Mouse (Mus musculus): ENCODE results near the gene Sp9.
A peak's percentile ranks its signal among the peaks of the same experiment; 100 is the strongest.

The Sp9 gene

GRCm38 (mm10) chr2:73274119-73274920 is 2.6 kb downstream of the Sp9 start:
- peak; percentile 70 for DNase-seq (ENCODE audit: low spot score)

GRCm38 (mm10) chr2:73275261-73276040 is 3.7 kb downstream of the Sp9 start:
- DNase-seq (ENCODE audit: low spot score): no peak

- peak; percentile 9 for DNase-seq (ENCODE audit: low spot score)
Observed at GRCm38 (mm10) chr2:73276141-73276571, 4.4 kb downstream of the Sp9 start.

- peak; percentile 44 for DNase-seq (ENCODE audit: low spot score)
Observed at GRCm38 (mm10) chr2:73277021-73277708, 5.4 kb downstream of the Sp9 start.

- DNase-seq (ENCODE audit: low spot score): peak; percentile 8
Observed at GRCm38 (mm10) chr2:73277709-73278075, 6.0 kb downstream of the Sp9 start.

DNA sequence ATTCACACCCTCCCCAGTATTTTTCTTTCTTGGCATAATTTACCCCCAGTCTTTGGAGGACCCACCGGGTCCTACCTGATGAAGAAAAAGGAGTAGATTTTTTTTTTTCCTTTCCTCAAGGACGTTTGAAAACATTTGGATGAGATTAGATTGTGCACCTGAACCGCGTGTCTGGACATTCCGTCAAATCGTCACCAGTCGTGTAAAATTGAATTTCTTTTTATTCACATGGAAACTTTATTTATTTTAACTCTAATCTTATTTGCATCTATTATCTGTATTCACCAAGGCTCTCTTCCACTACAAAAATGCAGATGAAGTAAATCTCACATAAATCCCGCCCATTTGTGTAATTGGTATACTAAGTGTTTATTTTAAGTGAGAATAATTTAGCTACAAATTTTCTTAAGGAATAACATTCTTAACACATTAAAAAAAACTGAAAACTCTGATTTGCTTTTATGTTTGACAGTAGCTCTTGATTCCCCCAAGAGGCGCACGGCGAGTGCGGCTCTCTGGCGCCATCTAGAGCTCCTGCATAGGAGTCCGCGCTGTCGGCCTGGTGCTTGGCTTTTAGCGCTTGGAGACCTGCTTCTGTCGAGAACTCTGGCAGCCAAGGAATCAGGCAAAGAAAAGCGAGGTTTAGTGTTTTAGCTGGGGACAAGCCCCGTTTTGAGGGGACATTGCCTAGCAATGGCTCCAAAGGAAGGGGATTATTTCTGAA is 6.6 kb downstream of the Sp9 start:
- peak; percentile 81 for DNase-seq (ENCODE audit: low spot score)

DNA sequence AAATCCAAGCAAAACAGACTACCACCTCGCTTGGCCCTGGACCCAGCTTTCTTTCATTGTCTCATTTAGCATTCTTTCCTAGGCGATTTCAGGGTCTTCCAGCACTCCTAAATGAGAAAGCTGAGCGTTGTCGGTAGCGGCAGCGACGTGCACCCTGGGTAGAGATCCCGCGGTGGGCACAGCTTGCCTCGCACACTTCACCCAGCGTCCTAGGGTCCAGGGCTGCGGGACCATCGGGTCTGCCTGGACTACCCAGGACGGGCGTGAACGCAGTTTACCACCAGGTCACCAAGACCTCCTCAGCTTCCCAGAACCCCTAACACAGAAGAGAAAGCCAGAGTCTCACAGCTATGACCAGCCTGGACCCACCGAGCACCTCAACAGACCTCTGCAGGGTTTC is 7.1 kb downstream of the Sp9 start:
- DNase-seq (ENCODE audit: low spot score): no peak

DNA sequence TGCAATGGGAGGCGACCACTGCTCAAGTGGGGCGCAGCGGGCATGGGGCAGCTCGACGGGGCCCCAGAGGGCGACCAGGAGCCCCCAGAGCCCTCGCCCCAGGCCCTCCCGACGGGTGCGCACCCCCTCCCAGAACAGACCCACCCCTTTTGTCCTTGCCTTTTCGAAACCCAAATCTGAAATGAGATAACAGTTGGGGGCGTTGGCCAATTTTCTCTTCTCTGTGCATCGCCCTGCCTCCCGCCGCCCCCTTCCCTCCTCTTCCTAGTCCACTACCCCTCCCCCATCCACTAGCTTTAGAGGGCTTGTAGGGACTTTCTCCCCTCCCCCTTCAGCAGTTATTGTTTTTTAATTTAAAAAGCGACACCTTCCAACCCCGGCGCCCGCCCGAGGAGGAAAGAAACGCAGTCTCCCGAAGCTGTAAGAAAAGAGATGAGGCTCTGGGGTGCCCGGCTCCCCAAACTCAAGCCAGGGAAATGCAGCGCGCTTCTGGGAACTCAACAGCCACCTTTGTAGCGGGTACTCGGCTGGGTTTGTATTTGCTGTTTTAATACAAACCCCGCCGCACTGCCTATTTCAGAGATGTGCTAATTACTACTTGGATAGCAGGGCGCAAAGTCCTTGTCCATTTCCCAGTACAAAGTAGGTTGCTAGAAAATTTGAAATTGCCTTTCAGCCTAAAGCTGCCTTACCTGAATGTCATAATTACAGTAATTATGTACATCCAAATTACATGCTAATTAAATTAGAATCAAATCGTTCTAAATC is 7.7 kb downstream of the Sp9 start:
- DNase-seq (ENCODE audit: low spot score): no peak

DNA sequence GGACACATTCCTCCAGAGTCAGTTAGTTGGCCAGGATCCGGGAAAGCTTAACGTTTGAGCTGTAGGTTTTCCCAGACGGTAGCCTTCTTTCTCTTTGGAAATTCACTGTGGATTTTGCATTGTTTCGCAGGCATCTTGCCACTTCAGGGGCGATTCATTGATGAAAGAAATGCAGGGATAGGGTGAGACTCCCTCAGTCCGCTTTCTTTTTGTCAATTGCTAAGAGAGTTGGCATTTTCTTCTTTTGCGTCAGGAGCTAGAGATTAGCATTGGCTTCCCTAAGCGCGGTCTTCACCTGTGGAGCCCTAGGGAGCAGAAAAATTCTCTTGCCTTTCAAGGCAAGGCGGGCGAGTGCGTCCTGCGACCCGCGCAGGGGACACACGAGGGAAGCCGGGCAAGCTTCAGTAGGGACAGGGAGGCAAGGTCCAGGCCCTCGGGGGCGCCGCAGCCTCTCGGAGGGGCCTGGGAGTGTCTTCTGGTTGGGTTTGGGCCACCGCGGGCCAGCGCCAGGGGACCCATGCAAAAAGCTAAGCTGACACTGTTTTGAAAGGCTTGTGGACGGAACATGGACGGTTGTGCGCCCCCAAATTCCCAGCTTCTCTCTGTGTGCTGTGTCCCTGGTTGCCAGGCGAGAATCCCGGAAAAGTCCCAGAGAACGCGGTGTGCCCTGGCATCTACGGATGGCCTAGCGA is 8.8 kb downstream of the Sp9 start:
- DNase-seq (ENCODE audit: low spot score): no peak

- DNase-seq (ENCODE audit: low spot score): no peak
Observed at GRCm38 (mm10) chr2:73281048-73281661, 9.4 kb downstream of the Sp9 start.

DNA sequence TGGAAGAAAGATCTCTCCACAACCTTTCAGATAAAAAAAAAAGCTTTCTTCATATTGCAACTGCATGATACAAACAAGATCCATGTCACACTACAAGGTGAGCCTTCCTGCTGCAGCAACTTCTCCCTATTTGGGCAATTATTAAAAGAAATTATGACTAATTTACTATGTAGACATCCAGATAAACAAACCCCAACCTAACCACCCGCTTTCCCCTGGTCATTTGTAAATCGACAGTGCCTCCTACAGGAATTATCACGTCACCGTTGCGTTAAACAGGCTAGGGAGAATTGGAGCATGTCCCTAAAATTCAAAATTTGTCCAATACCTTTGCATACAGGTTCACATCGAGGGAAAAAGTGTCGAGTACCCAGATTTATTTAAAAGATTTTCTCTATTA is 10.0 kb downstream of the Sp9 start:
- DNase-seq (ENCODE audit: low spot score): no peak

- no peak for DNase-seq (ENCODE audit: low spot score)
Observed at GRCm38 (mm10) chr2:73285630-73286029, 13.9 kb downstream of the Sp9 start.

- DNase-seq (ENCODE audit: low spot score): no peak
Observed at GRCm38 (mm10) chr2:73291130-73291529, 19.4 kb downstream of the Sp9 start.

- DNase-seq (ENCODE audit: low spot score): no peak
Observed at GRCm38 (mm10) chr2:73295023-73295422, 23.3 kb downstream of the Sp9 start.

- DNase-seq (ENCODE audit: low spot score): no peak
Observed at GRCm38 (mm10) chr2:73298154-73298553, 26.4 kb downstream of the Sp9 start.

DNA sequence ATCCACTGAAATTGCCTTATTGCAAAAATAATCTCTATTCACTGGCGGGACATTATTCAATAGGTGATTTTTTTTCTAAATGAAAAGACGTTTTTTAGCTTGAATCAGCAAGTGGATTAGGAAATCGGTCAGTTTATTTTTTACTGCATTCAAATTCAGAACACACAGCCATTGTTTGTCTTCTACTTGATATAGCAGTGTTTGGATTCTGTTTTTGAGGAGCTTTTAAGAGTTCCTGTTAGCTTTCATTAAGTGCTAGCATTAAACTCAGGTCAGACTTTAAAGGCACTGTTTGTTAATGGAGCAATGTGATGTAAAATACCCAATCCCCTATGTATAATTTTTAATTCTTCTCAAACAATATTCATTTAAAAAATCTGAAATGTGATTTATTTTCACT is 27.1 kb downstream of the Sp9 start:
- no peak for DNase-seq (ENCODE audit: low spot score)

- DNase-seq (ENCODE audit: low spot score): no peak
Observed at GRCm38 (mm10) chr2:73301979-73302378, 30.3 kb downstream of the Sp9 start.

GRCm38 (mm10) chr2:73302722-73303121 is 31.0 kb downstream of the Sp9 start:
- DNase-seq (ENCODE audit: low spot score): no peak

DNA sequence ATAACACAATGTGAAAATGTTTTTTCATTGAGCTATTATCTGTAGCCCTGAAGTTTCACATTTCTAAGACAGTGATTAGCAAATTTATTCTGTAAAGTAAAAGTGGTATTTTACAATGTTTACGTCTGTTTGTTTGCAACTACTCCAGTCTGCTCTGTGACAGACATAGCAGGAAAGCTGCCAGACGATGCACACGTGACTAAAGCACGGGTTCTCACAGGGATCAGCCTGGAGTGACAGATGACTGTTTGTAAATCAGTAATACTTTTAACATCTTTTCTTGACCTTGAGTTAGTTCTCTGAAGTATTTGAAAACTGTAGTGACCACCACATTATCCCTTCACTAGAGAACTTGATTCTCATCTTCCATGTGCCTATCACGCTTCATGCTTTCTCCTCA is 32.8 kb downstream of the Sp9 start:
- DNase-seq (ENCODE audit: low spot score): no peak

- no peak for DNase-seq (ENCODE audit: low spot score)
Observed at GRCm38 (mm10) chr2:73306006-73306405, 34.3 kb downstream of the Sp9 start.
